Mouse (Mus musculus): ENCODE results near the gene Lrrc8d. TPM values are rescaled to one million over a fixed set of nuclear protein-coding genes. Genes with fewer than 3 reads are reported as not detected.

Gene Lrrc8d
- polyA plus RNA-seq, 1 experiment from 2014 or later: 14.5 TPM

DNA sequence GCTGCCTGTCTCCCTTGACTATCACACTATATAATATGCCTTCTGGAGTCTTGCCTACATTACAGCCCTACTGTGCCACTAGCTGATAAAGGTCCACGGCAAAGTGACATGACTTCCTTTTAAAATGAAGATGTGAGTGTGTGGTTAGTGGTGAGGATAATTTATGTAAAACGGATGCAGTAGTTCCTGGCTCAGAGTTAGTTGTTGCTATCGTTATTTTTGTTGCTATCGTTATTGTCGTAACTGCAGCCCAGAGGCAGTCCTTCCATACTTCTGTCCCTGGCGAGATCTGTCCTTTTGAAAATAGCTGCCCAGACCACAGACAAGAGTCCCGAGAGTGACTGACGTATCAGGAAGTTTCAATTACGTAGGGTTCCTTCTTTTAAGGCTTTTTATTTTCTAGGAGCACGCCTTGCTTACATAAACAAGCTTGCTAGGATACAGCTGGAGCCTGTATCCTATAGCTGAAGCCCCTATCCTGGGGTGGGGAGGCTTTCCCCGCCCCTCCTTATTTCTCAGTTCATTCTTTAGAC is 18.4 kb downstream of the Lrrc8d start:
- no peak for TF ChIP-seq CTCF (IDR thresholded peaks at IDR 0.05; ENCODE audit: low read depth)
- Histone ChIP-seq H3K4me2 (replicated peaks; ENCODE audit: low read depth) (peak overlapping the region; percentile 21; the same call in 1 of the 2 replicates), H3K4me1 (replicated peaks; ENCODE audit: control insufficient read depth, insufficient read depth, low read length) (0 out of 2 replicates have a peak, but pooled peaks cover 8% of the 10 kb centered on the region), H3K27ac (ENCODE audit: low read depth, low read length) (no peak overlapping the region), H3K9ac (ENCODE audit: low read depth, low read length) (no peak overlapping the region), H3K4me3 (ENCODE audit: low read depth, low read length) (no peak overlapping the region), H3K9me3 (ENCODE audit: control insufficient read depth) (no peaks in the 10 kb centered on the region), H3K36me3 (ENCODE audit: control insufficient read depth, insufficient read depth) (no peaks in the 10 kb centered on the region), H3K27me3 (replicated peaks; ENCODE audit: control insufficient read depth, insufficient read depth, low read length) (no peaks in the 10 kb centered on the region)
- no peak for ATAC-seq
- 60% methylated on average over 11 of the region's 11 CpGs for WGBS

DNA sequence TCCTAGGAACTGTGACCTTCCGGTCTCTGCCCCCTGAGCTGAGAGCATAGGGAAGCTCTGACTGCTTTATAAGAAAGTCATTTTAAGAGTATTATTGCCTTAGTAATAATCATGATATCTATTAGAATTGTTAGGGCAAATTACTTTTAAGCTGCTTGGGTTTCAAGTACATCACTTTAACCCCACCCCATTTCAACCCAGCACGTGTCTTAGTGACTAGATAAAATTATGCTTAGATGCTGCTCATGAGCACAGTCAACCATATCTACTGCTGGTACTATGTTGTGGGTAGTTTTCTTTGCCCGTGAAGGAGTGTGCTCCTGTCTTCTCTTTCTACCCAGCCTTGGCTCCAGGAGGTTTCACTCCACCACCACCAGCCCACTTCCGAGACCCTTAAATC is 21.5 kb downstream of the Lrrc8d start:
- no peaks in the 10 kb centered on the region for H3K36me3 ChIP-seq (ENCODE audit: control insufficient read depth, insufficient read depth)
- 87% methylated on average over 4 of the region's 4 CpGs for WGBS
- no peaks in the 10 kb centered on the region for H3K27me3 ChIP-seq (replicated peaks; ENCODE audit: control insufficient read depth, insufficient read depth, low read length)

DNA sequence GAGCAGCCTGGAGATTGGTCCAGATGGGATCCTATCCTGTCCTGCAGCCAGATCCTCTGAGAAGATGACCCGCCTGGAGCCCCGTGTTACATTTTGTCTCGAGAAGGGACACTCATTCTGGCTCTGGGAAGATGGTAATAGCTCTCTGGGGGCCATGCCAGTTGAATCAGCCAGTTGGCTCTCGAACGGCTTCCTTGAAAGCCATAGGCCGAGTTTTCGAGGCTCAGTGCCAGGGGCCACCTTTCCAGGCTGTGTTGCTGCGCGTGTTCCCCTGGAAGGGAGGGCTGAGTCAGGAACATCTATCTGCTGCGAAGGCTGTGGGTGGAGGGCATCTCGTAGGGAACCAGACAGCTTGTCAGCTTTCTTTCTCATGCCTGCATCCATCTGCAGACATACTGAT is 23.0 kb downstream of the Lrrc8d start:
- no peak overlapping the region for H3K4me3 ChIP-seq (ENCODE audit: low read depth, low read length)
- ATAC-seq: no peak
- H3K9me3 ChIP-seq (ENCODE audit: control insufficient read depth): no peaks in the 10 kb centered on the region
- no peak for TF ChIP-seq CTCF (IDR thresholded peaks at IDR 0.05; ENCODE audit: low read depth)
- H3K36me3 ChIP-seq (ENCODE audit: control insufficient read depth, insufficient read depth): no peaks in the 10 kb centered on the region
- no peaks in the 10 kb centered on the region for H3K27me3 ChIP-seq (replicated peaks; ENCODE audit: control insufficient read depth, insufficient read depth, low read length)
- H3K4me1 ChIP-seq (replicated peaks; ENCODE audit: control insufficient read depth, insufficient read depth, low read length): 0 out of 2 replicates have a peak, but pooled peaks cover 3% of the 10 kb centered on the region
- WGBS: 90% methylated on average over 11 of the region's 11 CpGs
- H3K4me2 ChIP-seq (replicated peaks; ENCODE audit: low read depth): no peak overlapping the region
- no peak overlapping the region for H3K9ac ChIP-seq (ENCODE audit: low read depth, low read length)
- no peak overlapping the region for H3K27ac ChIP-seq (ENCODE audit: low read depth, low read length)

More for the DNA sequence above, 21.5 kb downstream of the Lrrc8d start:
- Histone ChIP-seq H3K27ac (ENCODE audit: low read depth, low read length) (no peak overlapping the region), H3K4me2 (replicated peaks; ENCODE audit: low read depth) (no peak overlapping the region), H3K9ac (ENCODE audit: low read depth, low read length) (no peak overlapping the region), H3K9me3 (ENCODE audit: control insufficient read depth) (no peaks in the 10 kb centered on the region), H3K4me1 (replicated peaks; ENCODE audit: control insufficient read depth, insufficient read depth, low read length) (0 out of 2 replicates have a peak, but pooled peaks cover 3% of the 10 kb centered on the region), H3K4me3 (ENCODE audit: low read depth, low read length) (no peak overlapping the region)
- TF ChIP-seq CTCF (IDR thresholded peaks at IDR 0.05; ENCODE audit: low read depth): no peak
- ATAC-seq: no peak

DNA sequence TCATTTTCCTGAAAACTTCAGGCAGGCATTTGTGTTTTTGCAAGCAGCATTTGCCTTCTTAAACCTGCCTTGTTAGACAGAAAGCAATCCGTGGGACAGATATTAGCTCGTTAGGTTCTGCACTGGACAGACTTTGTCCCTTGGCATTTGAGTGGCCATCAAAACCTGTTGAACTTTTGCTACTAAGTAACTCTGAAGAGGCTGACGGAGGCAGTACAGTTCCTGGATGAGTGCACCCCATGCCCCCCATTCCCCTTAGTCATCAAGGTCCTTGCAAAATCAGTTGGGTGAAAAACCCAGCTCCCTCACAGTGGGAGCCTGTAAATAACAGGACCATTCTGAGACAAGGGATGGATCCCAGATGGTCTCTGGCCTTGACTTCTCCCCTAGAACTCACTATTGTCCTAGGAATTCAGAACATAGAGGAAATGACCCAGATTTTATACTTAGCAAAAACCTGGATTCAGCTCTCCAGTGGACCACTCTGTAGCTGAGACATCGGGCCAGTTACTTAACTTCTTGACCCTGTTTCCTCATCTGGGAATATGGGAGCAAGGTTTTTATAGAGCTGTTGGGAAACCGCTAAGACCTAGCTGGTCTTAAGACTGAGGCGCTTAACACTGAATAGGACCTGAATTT is 30.5 kb downstream of the Lrrc8d start:
- peak; percentile 46; the same call in 1 of the 2 replicates for ATAC-seq

DNA sequence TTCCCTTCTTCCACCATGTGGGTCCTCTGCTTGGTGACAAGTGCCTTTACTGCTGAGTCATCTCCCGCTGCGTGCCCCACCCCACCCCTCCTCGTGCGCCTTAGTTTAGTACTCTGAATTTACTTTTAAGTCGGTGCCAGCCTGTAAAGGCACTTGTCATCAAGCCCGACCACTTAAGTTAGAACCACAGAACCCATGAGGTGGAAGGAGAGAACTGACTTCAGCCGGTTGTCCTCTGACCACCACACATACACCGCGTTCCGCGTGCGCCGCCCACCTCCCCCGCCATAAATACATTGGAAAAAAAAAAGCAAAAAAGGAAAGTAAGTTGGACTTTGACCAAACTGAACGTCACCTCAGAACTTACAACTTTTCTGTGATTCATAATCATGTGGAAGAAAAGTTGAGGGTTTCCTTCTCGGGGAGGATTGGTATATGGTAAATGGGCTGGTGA is 31.4 kb downstream of the Lrrc8d start:
- Histone ChIP-seq H3K4me2 (replicated peaks; ENCODE audit: low read depth) (peak overlapping the region; percentile 98), H3K9ac (ENCODE audit: low read depth, low read length) (peak overlapping the region; percentile 46), H3K4me1 (replicated peaks; ENCODE audit: control insufficient read depth, insufficient read depth, low read length) (peaks cover 12% of the 10 kb centered on the region; the same call in 1 of the 2 replicates), H3K36me3 (ENCODE audit: control insufficient read depth, insufficient read depth) (no peaks in the 10 kb centered on the region), H3K27me3 (replicated peaks; ENCODE audit: control insufficient read depth, insufficient read depth, low read length) (no peaks in the 10 kb centered on the region), H3K9me3 (ENCODE audit: control insufficient read depth) (no peaks in the 10 kb centered on the region), H3K4me3 (ENCODE audit: low read depth, low read length) (peak overlapping the region; percentile 52), H3K27ac (ENCODE audit: low read depth, low read length) (peak overlapping the region; percentile 74)
- peak; percentile 64 for ATAC-seq
- 17% methylated on average over 16 of the region's 16 CpGs for WGBS
- TF ChIP-seq CTCF (IDR thresholded peaks at IDR 0.05; ENCODE audit: low read depth): no peak

More for the DNA sequence above, 30.5 kb downstream of the Lrrc8d start:
- H3K4me1 ChIP-seq (replicated peaks; ENCODE audit: control insufficient read depth, insufficient read depth, low read length): peaks cover 12% of the 10 kb centered on the region; the same call in 1 of the 2 replicates
- no peak for TF ChIP-seq CTCF (IDR thresholded peaks at IDR 0.05; ENCODE audit: low read depth)
- H3K4me3 ChIP-seq (ENCODE audit: low read depth, low read length): no peak overlapping the region
- no peaks in the 10 kb centered on the region for H3K27me3 ChIP-seq (replicated peaks; ENCODE audit: control insufficient read depth, insufficient read depth, low read length)
- no peaks in the 10 kb centered on the region for H3K9me3 ChIP-seq (ENCODE audit: control insufficient read depth)
- H3K9ac ChIP-seq (ENCODE audit: low read depth, low read length): no peak overlapping the region
- no peaks in the 10 kb centered on the region for H3K36me3 ChIP-seq (ENCODE audit: control insufficient read depth, insufficient read depth)
- 67% methylated on average over 6 of the region's 6 CpGs for WGBS
- no peak overlapping the region for H3K4me2 ChIP-seq (replicated peaks; ENCODE audit: low read depth)
- H3K27ac ChIP-seq (ENCODE audit: low read depth, low read length): peak overlapping the region; percentile 22; the same call in 1 of the 2 replicates

DNA sequence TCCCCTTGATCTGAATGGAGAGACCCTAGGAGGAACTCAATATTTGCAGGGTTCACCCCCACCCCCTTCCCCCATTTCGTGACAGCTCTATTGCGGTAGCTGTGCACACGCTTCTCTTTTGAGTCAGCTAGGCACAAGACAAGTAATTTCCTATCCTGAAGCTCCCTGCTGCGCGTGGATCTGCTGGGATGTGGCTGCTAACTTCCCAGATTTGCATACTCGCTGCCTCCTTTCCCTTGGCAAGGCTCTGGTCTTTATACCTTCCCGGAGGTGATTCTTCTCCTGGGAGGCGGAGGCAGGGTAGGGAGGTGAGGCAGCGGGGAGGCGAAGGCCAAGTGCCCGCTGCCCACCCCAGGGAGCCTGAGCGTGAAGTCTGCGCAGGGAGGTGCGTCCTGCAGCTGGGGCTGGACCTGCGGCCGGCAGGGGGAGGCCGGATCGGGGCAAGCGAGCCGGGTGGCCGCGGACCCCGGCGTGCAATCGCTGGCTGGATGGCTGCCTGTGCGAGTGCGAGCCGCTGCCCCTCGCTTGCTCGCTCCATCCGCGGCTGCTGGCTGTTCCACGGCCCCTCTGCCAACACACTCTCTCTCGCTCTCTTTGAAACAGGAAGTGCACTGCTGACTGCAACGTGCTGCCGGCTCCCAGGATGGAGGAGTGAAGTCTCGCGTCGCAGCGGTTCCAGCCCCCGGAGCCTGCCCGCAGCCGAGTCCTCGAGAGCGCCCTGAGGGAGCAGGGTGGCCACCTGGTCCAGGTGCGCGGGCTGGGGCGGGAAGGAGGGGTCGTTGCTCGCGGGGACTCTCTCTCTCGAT is 32.1 kb downstream of the Lrrc8d start:
- Histone ChIP-seq H3K27me3 (replicated peaks; ENCODE audit: control insufficient read depth, insufficient read depth, low read length) (no peaks in the 10 kb centered on the region), H3K9ac (ENCODE audit: low read depth, low read length) (peak overlapping the region; percentile 46), H3K4me1 (replicated peaks; ENCODE audit: control insufficient read depth, insufficient read depth, low read length) (peaks cover 12% of the 10 kb centered on the region; the same call in 1 of the 2 replicates), H3K4me2 (replicated peaks; ENCODE audit: low read depth) (peak overlapping the region; percentile 98), H3K9me3 (ENCODE audit: control insufficient read depth) (no peaks in the 10 kb centered on the region), H3K4me3 (ENCODE audit: low read depth, low read length) (peak overlapping the region; percentile 52), H3K36me3 (ENCODE audit: control insufficient read depth, insufficient read depth) (no peaks in the 10 kb centered on the region), H3K27ac (ENCODE audit: low read depth, low read length) (peak overlapping the region; percentile 74)
- WGBS: 7% methylated on average over 52 of the region's 52 CpGs
- ATAC-seq: peak; percentile 70
- peak; percentile 69 for TF ChIP-seq CTCF (IDR thresholded peaks at IDR 0.05; ENCODE audit: low read depth)
